Mouse (Mus musculus) lung, postnatal 0 days (tissue): Measurements from ENCODE around the gene Mybbp1a. TPM values are rescaled to one million over a fixed set of nuclear protein-coding genes. Genes with fewer than 3 reads are reported as not detected.

Source experiments
- ATAC-seq: fragments of 200-750 bp; cut with Nextera tagmentation; 2 replicates; pipeline ENCODE4 v1.8.0; 2017; ENCODE audit warnings: moderate library complexity
- DNase-seq: peaks from one replicate; pipeline ENCODE4 v3.0.0-alpha.2; 2016; ENCODE audit warnings: low spot score
- H3K27ac ChIP-seq: fragments of 300-500 bp; sonication (generic); 2 replicates; pipeline ENCODE4 v1.5.1; 2014; ENCODE audit warnings: antibody characterized with exemption, mild to moderate bottlenecking, low read length, mixed read lengths
- H3K27me3 ChIP-seq: fragments of 300-500 bp; sonication (generic); replicated peaks from 2 replicates; pipeline ENCODE4 v1.6.1; 2014; ENCODE audit warnings: low read length, mixed read lengths; ENCODE audit not compliant: insufficient read depth
- H3K36me3 ChIP-seq: fragments of 300-500 bp; sonication (generic); 2 replicates; pipeline ENCODE4 v1.6.1; 2014; ENCODE audit warnings: low read length, mixed read lengths; ENCODE audit not compliant: insufficient read depth
- H3K4me1 ChIP-seq: fragments of 300-500 bp; sonication (generic); 2 replicates; pipeline ENCODE4 v1.6.1; 2014; ENCODE audit warnings: antibody characterized with exemption, low read depth, low read length, mixed read lengths; ENCODE audit not compliant: insufficient read depth
- H3K4me2 ChIP-seq: fragments of 300-500 bp; sonication (generic); replicated peaks from 2 replicates; pipeline ENCODE4 v1.6.1; 2014; ENCODE audit warnings: low read depth, mild to moderate bottlenecking, low read length, moderate library complexity, mixed read lengths
- H3K4me3 ChIP-seq: fragments of 300-500 bp; sonication (generic); 2 replicates; pipeline ENCODE4 v1.5.1; 2014; ENCODE audit warnings: low read depth, low read length
- H3K9ac ChIP-seq: fragments of 300-500 bp; sonication (generic); replicated peaks from 2 replicates; pipeline ENCODE4 v1.6.1; 2014; ENCODE audit warnings: low read depth, mild to moderate bottlenecking
- H3K9me3 ChIP-seq: fragments of 300-500 bp; sonication (generic); 2 replicates; pipeline ENCODE4 v1.6.1; 2016; ENCODE audit warnings: low read length, mixed read lengths
- CTCF ChIP-seq: IDR thresholded peaks from 2 replicates; pipeline ENCODE4 v1.5.1; 2016; ENCODE audit warnings: antibody characterized with exemption, mild to moderate bottlenecking
- EP300 ChIP-seq: IDR thresholded peaks from 2 replicates; pipeline ENCODE4 v1.6.1; 2016; ENCODE audit warnings: antibody characterized with exemption, mild to moderate bottlenecking, control low read depth
- WGBS: fragments of 180-500 bp; shearing (Covaris S2); extraction: QIAGEN DNeasy Blood & Tissue Kit; methylation state at CpG from one replicate; pipeline ENCODE4 v1.1.7; 2014; 5-methylcytosine and 5-hydroxymethylcytosine counted together
- polyA plus RNA-seq: library from polyadenylated mRNA; unstranded; fragments of >200 nt; fragmentation: Nextera tagmentation; extraction: Ambion mirVana; gene quantifications from 2 replicates; pipeline ENCODE4 v1.2.1, GENCODE M21; 2015

The Mybbp1a gene
- polyA plus RNA-seq, 1 experiment from 2014 or later, result 44.3 TPM

- DNase-seq (no peak), ATAC-seq (no peak; the same call in 1 of the 2 replicates)
- Histone ChIP-seq H3K27ac (peak overlapping the region; percentile 72), H3K36me3 (0 out of 2 replicates have a peak, but pooled peaks cover under 1% of the 10 kb centered on the region), H3K27me3 (no peaks in the 10 kb centered on the region), H3K4me1 (0 out of 2 replicates have a peak, but pooled peaks cover 7% of the 10 kb centered on the region), H3K9ac (no peak overlapping the region), H3K4me2 (peak overlapping the region; percentile 27; the same call in 1 of the 2 replicates), H3K9me3 (no peaks in the 10 kb centered on the region), H3K4me3 (no peak overlapping the region)
- TF ChIP-seq CTCF (no peak), EP300 (no peak)
- 47% methylated on average over 3 of the region's 3 CpGs for WGBS
Measured at GRCm38 (mm10) chr11:72458502-72458901, 17.3 kb downstream of the Mybbp1a start.

GRCm38 (mm10) chr11:72461500-72461981 lies 20.4 kb downstream of the Mybbp1a start:
- peaks cover 24% of the 10 kb centered on the region for H3K4me1 ChIP-seq
- DNase-seq (peak; percentile 47), ATAC-seq (no peak)

DNA sequence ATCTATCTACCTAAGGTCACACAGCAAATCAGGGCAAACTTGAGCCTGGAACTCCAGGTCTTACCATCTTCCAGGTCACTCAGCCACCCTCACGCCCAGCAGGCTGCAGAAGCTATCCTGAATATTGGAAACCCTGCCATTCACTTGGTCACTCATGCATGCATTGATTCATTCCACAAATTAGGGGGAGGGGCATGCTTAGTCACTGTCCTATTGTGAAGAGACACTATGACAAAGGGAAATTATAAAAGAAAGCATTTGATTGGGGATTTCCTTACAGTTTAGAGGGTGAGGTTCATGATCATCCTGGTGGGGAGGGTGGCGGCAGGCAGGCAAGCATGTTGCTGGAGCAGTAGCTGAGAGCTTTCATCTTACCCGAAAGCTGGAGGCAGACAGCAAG lies 23.7 kb downstream of the Mybbp1a start:
- DNase-seq (no peak), ATAC-seq (no peak)
- Histone ChIP-seq H3K4me2 (no peak overlapping the region), H3K27me3 (no peaks in the 10 kb centered on the region), H3K4me3 (no peak overlapping the region), H3K9ac (no peak overlapping the region), H3K36me3 (no peaks in the 10 kb centered on the region), H3K27ac (no peak overlapping the region), H3K9me3 (no peaks in the 10 kb centered on the region), H3K4me1 (peaks cover 37% of the 10 kb centered on the region)
- no peak for TF ChIP-seq EP300
- no peak for TF ChIP-seq CTCF
- 53% methylated on average over 3 of the region's 3 CpGs for WGBS

More at GRCm38 (mm10) chr11:72461500-72461981, 20.4 kb downstream of the Mybbp1a start:
- no peak overlapping the region for H3K4me2 ChIP-seq
- H3K4me3 ChIP-seq, result no peak overlapping the region
- TF ChIP-seq CTCF (no peak), EP300 (peak; percentile 59)
- no peaks in the 10 kb centered on the region for H3K27me3 ChIP-seq
- no peak overlapping the region for H3K9ac ChIP-seq
- H3K27ac ChIP-seq, result no peak overlapping the region; the same call in 1 of the 2 replicates
- no peaks in the 10 kb centered on the region for H3K36me3 ChIP-seq
- 26% methylated on average over 5 of the region's 5 CpGs for WGBS
- H3K9me3 ChIP-seq, result no peaks in the 10 kb centered on the region

- H3K4me1 ChIP-seq, result peaks cover 44% of the 10 kb centered on the region
- peak overlapping the region; percentile 32 for H3K4me2 ChIP-seq
Measured at GRCm38 (mm10) chr11:72465978-72466693, 25.0 kb downstream of the Mybbp1a start.

GRCm38 (mm10) chr11:72466694-72467507 lies 25.7 kb downstream of the Mybbp1a start:
- TF ChIP-seq EP300 (peak; percentile 95), CTCF (no peak)
- Histone ChIP-seq H3K9me3 (no peaks in the 10 kb centered on the region), H3K9ac (no peak overlapping the region), H3K27ac (peak overlapping the region; percentile 77), H3K4me2 (peak overlapping the region; percentile 32), H3K4me1 (peaks cover 43% of the 10 kb centered on the region), H3K36me3 (no peaks in the 10 kb centered on the region), H3K27me3 (no peaks in the 10 kb centered on the region), H3K4me3 (no peak overlapping the region)
- ATAC-seq (peak; percentile 80), DNase-seq (peak; percentile 93)
- 5% methylated on average over 11 of the region's 11 CpGs for WGBS

More at GRCm38 (mm10) chr11:72465978-72466693, 25.0 kb downstream of the Mybbp1a start:
- TF ChIP-seq EP300 (peak; percentile 15; the same call in 1 of the 2 replicates), CTCF (no peak)
- Histone ChIP-seq H3K4me3 (no peak overlapping the region), H3K27me3 (no peaks in the 10 kb centered on the region), H3K36me3 (no peaks in the 10 kb centered on the region), H3K9me3 (no peaks in the 10 kb centered on the region), H3K9ac (no peak overlapping the region), H3K27ac (peak overlapping the region; percentile 77)
- ATAC-seq, result peak; percentile 39
- WGBS, result 23% methylated on average over 11 of the region's 11 CpGs
- peak; percentile 75 for DNase-seq

DNA sequence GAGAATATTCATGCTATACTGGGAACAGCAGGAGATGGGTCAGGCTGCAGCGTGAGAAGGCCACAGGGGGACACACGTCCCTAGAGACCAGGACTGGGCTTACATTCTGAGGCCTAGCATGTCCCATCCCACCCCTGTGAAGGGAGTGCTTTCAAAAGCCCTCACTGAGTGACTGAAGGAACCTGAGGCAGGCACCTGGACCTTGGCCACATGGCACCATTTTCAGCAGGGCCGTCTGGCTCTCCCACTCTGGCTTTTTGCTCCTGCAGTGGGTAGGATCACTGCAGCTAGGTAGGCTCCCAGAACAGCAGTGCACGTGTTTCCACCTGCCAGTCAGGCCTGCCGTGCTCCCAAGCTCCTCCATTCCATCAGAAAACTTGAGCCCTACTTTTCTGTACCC lies 27.4 kb downstream of the Mybbp1a start:
- no peak overlapping the region for H3K9ac ChIP-seq
- peaks cover 48% of the 10 kb centered on the region for H3K4me1 ChIP-seq
- H3K36me3 ChIP-seq, result no peaks in the 10 kb centered on the region
- H3K9me3 ChIP-seq, result no peaks in the 10 kb centered on the region
- no peak for TF ChIP-seq EP300
- no peak for TF ChIP-seq CTCF
- H3K27me3 ChIP-seq, result no peaks in the 10 kb centered on the region
- H3K27ac ChIP-seq, result peak overlapping the region; percentile 78
- DNase-seq (no peak), ATAC-seq (no peak)
- H3K4me2 ChIP-seq, result no peak overlapping the region
- WGBS, result 63% methylated on average over 5 of the region's 5 CpGs
- no peak overlapping the region for H3K4me3 ChIP-seq
